Mouse (Mus musculus): ENCODE results near the gene Zcchc8. TPM values are rescaled to one million over a fixed set of nuclear protein-coding genes. Genes with fewer than 3 reads are reported as not detected.

Gene Zcchc8
- polyA plus RNA-seq, 1 experiment = 56.3 TPM

DNA sequence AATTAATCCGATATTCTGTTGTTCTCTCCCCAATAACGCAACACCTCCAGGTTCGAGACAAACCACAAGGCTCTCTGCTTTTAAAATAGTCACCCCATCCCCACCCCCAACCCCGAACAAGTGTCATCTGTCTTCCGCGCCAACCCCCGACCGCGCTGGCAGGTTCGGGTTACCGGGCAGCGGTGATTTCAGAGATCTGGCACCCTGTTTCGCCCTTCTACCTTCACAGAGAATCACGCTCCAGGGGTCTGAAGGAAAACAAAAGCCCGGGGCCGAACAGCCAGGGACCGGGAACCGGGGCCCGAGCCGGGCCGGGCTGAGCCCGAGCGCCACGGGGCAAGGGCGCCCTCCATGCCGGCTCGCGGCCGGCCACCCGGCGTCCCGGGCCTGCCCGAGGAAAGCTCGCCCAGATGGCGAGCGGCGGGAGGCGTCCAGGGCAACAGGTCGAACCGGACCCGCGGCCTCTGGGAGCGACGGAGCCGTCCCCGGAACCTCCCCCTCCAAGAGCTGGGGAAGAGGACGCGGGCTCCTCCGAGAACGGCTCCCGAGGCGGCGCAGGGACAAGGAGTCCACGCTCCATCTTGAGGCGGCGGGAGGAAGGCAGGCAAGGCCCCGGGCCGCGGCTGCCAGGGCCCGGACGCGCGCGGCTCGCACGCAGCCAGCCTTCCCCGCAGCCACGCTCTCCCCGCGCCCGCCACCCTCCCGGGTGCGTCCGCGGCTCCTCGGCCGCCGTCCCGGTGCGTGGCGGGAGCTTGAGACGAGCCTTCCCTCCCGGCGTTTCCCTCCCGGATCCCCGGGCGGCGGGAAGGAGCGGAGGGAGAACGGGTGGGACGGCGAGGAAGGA, 37.3 kb downstream of the Zcchc8 start:
- peak overlapping the region; percentile 62 for H3K27ac ChIP-seq (ENCODE audit: insufficient read depth, low read length)
- no peak for TF ChIP-seq CTCF (IDR thresholded peaks at IDR 0.05; ENCODE audit: borderline replicate concordance, insufficient read depth, low read length)
- no peak for TF ChIP-seq POLR2A (IDR thresholded peaks at IDR 0.05; ENCODE audit: low read depth, low read length)
- H3K4me3 ChIP-seq (ENCODE audit: insufficient read depth, low read length) = peak overlapping the region; percentile 52
- H3K4me1 ChIP-seq (ENCODE audit: control insufficient read depth, insufficient read depth, low read length) = peaks cover 15% of the 10 kb centered on the region

DNA sequence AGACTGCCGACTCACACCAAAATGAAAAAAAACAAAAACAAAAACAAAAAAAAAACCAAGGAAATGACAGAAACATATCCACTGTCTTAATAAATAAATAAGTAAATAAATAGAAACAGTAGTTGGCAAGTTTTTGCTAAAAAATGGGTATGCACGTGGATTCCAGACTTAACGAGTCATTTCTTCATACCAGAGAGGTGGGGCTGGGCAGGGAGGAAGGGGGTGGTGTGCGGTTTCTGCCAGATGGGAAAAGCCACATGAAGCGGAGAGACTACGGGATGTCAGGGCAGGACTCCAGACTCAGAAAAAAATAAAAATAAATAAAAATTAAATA, 37.9 kb downstream of the Zcchc8 start:
- peak overlapping the region; percentile 57; the same call in 1 of the 2 replicates for H3K27ac ChIP-seq (ENCODE audit: insufficient read depth, low read length)
- peaks cover 15% of the 10 kb centered on the region for H3K4me1 ChIP-seq (ENCODE audit: control insufficient read depth, insufficient read depth, low read length)
- TF ChIP-seq CTCF (IDR thresholded peaks at IDR 0.05; ENCODE audit: borderline replicate concordance, insufficient read depth, low read length) = no peak
- H3K4me3 ChIP-seq (ENCODE audit: insufficient read depth, low read length) = peak overlapping the region; percentile 52

DNA sequence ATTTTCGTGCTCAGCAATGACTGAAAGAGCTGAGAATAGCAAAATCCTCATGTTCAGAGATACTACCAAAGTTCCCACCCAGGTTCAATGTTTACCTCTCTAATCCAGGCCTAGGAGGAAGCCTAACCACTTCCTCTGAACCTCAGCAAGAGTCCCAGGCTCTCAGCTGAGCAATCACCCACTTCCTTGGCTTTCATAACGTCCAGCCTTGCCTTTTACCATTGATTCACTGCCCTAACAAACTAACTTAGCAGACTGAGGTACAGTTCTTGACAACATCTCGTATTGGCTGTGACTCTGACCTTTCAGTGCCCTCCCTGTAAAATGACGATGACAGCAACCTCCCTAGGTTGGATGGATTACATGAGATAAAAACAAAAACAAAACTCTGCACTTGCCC, 38.5 kb downstream of the Zcchc8 start:
- peaks cover 15% of the 10 kb centered on the region for H3K4me1 ChIP-seq (ENCODE audit: control insufficient read depth, insufficient read depth, low read length)
- peak overlapping the region; percentile 52 for H3K4me3 ChIP-seq (ENCODE audit: insufficient read depth, low read length)
- TF ChIP-seq CTCF (IDR thresholded peaks at IDR 0.05; ENCODE audit: borderline replicate concordance, insufficient read depth, low read length) = no peak
- no peak for TF ChIP-seq POLR2A (IDR thresholded peaks at IDR 0.05; ENCODE audit: low read depth, low read length)
- H3K27ac ChIP-seq (ENCODE audit: insufficient read depth, low read length) = peak overlapping the region; percentile 57

DNA sequence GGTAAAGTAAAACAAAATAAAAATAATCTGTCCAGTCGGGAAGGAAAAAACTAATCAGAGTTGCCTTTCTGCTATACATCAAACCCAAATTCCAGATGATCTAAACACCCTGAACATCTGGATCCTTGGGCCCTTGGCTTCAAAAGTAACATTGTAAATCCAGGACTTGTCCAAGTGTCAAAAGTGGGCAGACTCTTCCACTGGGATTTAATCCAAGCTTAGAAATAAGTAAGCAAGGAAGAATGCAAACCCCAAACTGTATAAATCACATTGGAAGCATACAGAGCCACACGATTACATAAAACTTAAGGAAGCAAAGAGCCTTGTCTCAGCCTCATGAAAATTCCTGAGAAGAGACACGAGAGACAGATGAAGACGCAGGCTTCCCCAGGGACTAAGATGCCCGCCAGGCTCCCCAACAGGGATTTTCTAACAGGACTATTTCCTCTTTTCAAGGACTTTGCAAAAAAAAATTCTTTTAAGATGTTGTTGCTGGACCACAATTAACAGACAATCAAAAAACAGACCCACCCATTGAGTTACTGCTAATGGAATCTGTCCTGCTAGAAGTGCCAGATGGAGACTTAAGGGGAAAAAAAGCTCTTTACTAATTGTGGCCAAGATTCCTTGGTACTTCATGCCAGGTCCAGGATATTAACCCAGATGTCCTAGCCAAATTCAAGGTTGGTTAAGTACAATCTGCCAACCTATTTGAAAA, 41.2 kb downstream of the Zcchc8 start:
- no peak for TF ChIP-seq CTCF (IDR thresholded peaks at IDR 0.05; ENCODE audit: borderline replicate concordance, insufficient read depth, low read length)
- TF ChIP-seq POLR2A (IDR thresholded peaks at IDR 0.05; ENCODE audit: low read depth, low read length) = no peak
- Histone ChIP-seq H3K4me3 (ENCODE audit: insufficient read depth, low read length) (no peak overlapping the region), H3K4me1 (ENCODE audit: control insufficient read depth, insufficient read depth, low read length) (peaks cover 12% of the 10 kb centered on the region), H3K27ac (ENCODE audit: insufficient read depth, low read length) (peak overlapping the region; percentile 76)

- TF ChIP-seq POLR2A (IDR thresholded peaks at IDR 0.05; ENCODE audit: low read depth, low read length) = no peak
- TF ChIP-seq CTCF (IDR thresholded peaks at IDR 0.05; ENCODE audit: borderline replicate concordance, insufficient read depth, low read length) = no peak
- H3K4me3 ChIP-seq (ENCODE audit: insufficient read depth, low read length) = no peak overlapping the region
- peak overlapping the region; percentile 12; the same call in 1 of the 2 replicates for H3K27ac ChIP-seq (ENCODE audit: insufficient read depth, low read length)
- H3K4me1 ChIP-seq (ENCODE audit: control insufficient read depth, insufficient read depth, low read length) = peaks cover 14% of the 10 kb centered on the region
These were observed 41.8 kb downstream of the Zcchc8 start for GRCm38 (mm10) chr5:123679106-123679505.

- Histone ChIP-seq H3K4me3 (ENCODE audit: insufficient read depth, low read length) (no peak overlapping the region), H3K27ac (ENCODE audit: insufficient read depth, low read length) (0 out of 2 replicates have a peak overlapping the region, but pooled peaks have one; percentile 20), H3K4me1 (ENCODE audit: control insufficient read depth, insufficient read depth, low read length) (peaks cover 14% of the 10 kb centered on the region)
- TF ChIP-seq CTCF (IDR thresholded peaks at IDR 0.05; ENCODE audit: borderline replicate concordance, insufficient read depth, low read length) = no peak
- TF ChIP-seq POLR2A (IDR thresholded peaks at IDR 0.05; ENCODE audit: low read depth, low read length) = no peak
These were observed 45.2 kb downstream of the Zcchc8 start for GRCm38 (mm10) chr5:123675717-123676116.

DNA sequence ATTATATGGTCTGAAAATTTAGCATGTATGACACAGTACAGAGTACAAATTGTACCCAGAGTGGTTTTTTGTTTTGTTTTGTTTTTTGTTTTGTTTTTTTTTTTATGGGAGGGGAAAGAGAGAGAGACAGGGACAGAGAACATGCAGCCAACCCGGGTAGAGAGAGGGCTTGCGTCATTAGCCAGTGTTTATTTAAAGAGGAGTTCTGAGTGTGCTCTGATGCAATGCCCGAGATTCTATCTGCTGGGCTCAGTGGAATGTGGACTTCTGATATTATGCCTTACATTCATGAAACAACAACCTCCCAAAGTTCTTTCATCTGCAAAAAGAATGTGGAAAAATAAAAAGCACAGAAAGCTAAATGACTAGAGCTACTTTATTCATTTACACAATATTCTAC, 45.7 kb downstream of the Zcchc8 start:
- Histone ChIP-seq H3K4me1 (ENCODE audit: control insufficient read depth, insufficient read depth, low read length) (peaks cover 16% of the 10 kb centered on the region), H3K27ac (ENCODE audit: insufficient read depth, low read length) (no peak overlapping the region), H3K4me3 (ENCODE audit: insufficient read depth, low read length) (no peak overlapping the region)
- no peak for TF ChIP-seq POLR2A (IDR thresholded peaks at IDR 0.05; ENCODE audit: low read depth, low read length)
- TF ChIP-seq CTCF (IDR thresholded peaks at IDR 0.05; ENCODE audit: borderline replicate concordance, insufficient read depth, low read length) = no peak

DNA sequence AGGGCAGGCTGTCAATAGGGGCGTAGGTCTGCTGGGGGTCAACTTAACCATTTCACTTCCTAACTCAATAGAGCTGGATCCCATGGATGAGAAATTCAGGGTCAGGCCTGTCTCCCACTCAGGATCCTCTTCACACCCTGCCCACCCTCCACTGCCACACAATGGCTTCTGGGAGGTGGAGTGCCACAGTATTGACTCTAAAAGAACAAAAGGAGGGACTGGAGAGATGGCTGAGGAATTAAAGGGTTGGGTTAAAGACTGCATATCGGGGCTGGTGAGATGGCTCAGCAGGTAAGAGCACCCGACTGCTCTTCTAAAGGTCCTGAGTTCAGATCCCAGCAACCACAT, 49.5 kb downstream of the Zcchc8 start:
- Histone ChIP-seq H3K4me3 (ENCODE audit: insufficient read depth, low read length) (no peak overlapping the region), H3K4me1 (ENCODE audit: control insufficient read depth, insufficient read depth, low read length) (peaks cover 23% of the 10 kb centered on the region), H3K27ac (ENCODE audit: insufficient read depth, low read length) (no peak overlapping the region)
- no peak for TF ChIP-seq POLR2A (IDR thresholded peaks at IDR 0.05; ENCODE audit: low read depth, low read length)
- TF ChIP-seq CTCF (IDR thresholded peaks at IDR 0.05; ENCODE audit: borderline replicate concordance, insufficient read depth, low read length) = no peak

- no peak overlapping the region for H3K4me3 ChIP-seq (ENCODE audit: insufficient read depth, low read length)
- TF ChIP-seq CTCF (IDR thresholded peaks at IDR 0.05; ENCODE audit: borderline replicate concordance, insufficient read depth, low read length) (no peak), POLR2A (IDR thresholded peaks at IDR 0.05; ENCODE audit: low read depth, low read length) (no peak)
- H3K4me1 ChIP-seq (ENCODE audit: control insufficient read depth, insufficient read depth, low read length) = peaks cover 23% of the 10 kb centered on the region
- peak overlapping the region; percentile 4; the same call in 1 of the 2 replicates for H3K27ac ChIP-seq (ENCODE audit: insufficient read depth, low read length)
These were observed 50.0 kb downstream of the Zcchc8 start for GRCm38 (mm10) chr5:123670800-123671472.

Measured in embryonic fibroblast, embryonic 13.5 days (primary cell).